Mouse (Mus musculus): ENCODE data around the gene Fbl. TPM values are rescaled to one million over a fixed set of nuclear protein-coding genes. Genes with fewer than 3 reads are reported as not detected.

The Fbl gene
- total and polyA plus RNA-seq, 2 experiments from 2014 or later = 6.6 to 51.3 TPM

- H3K27me3 ChIP-seq (ENCODE audit: control insufficient read depth, insufficient read depth, low read length) = no peaks in the 10 kb centered on the region
- 77% methylated on average over 5 of the region's 5 CpGs for WGBS
- H3K9ac ChIP-seq (replicated peaks; ENCODE audit: low read depth, low read length) = no peak overlapping the region
- no peaks in the 10 kb centered on the region for H3K4me1 ChIP-seq (ENCODE audit: control insufficient read depth, insufficient read depth)
- no peak overlapping the region for H3K27ac ChIP-seq (ENCODE audit: low read depth)
- H3K36me3 ChIP-seq (replicated peaks; ENCODE audit: control insufficient read depth, insufficient read depth, low read length) = peaks cover 3% of the 10 kb centered on the region; the same call in 1 of the 2 replicates
- no peaks in the 10 kb centered on the region for H3K9me3 ChIP-seq (replicated peaks; ENCODE audit: control insufficient read depth, low read length)
- ATAC-seq (ENCODE audit: insufficient read depth, low read depth) = no peak
- no peak for DNase-seq (ENCODE audit: low spot score)
- TF ChIP-seq CTCF (IDR thresholded peaks at IDR 0.05; ENCODE audit: low read depth) (no peak), EP300 (IDR thresholded peaks at IDR 0.05; ENCODE audit: low read depth) (no peak)
- no peak overlapping the region for H3K4me2 ChIP-seq (ENCODE audit: low read depth, low read length)
- no peak overlapping the region for H3K4me3 ChIP-seq (ENCODE audit: low read depth, low read length)
Observed at GRCm38 (mm10) chr7:28195414-28196098, 26.0 kb downstream of the Fbl start.

- H3K9ac ChIP-seq (replicated peaks; ENCODE audit: low read depth, low read length) = no peak overlapping the region
- H3K4me3 ChIP-seq (ENCODE audit: low read depth, low read length) = no peak overlapping the region
- WGBS = 78% methylated on average over 14 of the region's 14 CpGs
- DNase-seq (ENCODE audit: low spot score) = no peak
- H3K27ac ChIP-seq (ENCODE audit: low read depth) = no peak overlapping the region
- H3K27me3 ChIP-seq (ENCODE audit: control insufficient read depth, insufficient read depth, low read length) = no peaks in the 10 kb centered on the region
- no peak for TF ChIP-seq CTCF (IDR thresholded peaks at IDR 0.05; ENCODE audit: low read depth)
- no peak for TF ChIP-seq EP300 (IDR thresholded peaks at IDR 0.05; ENCODE audit: low read depth)
- H3K4me2 ChIP-seq (ENCODE audit: low read depth, low read length) = no peak overlapping the region
- H3K9me3 ChIP-seq (replicated peaks; ENCODE audit: control insufficient read depth, low read length) = no peaks in the 10 kb centered on the region
- ATAC-seq (ENCODE audit: insufficient read depth, low read depth) = no peak
- H3K4me1 ChIP-seq (ENCODE audit: control insufficient read depth, insufficient read depth) = no peaks in the 10 kb centered on the region
- no peaks in the 10 kb centered on the region; the same call in 1 of the 2 replicates for H3K36me3 ChIP-seq (replicated peaks; ENCODE audit: control insufficient read depth, insufficient read depth, low read length)
Observed at GRCm38 (mm10) chr7:28196528-28196927, 27.0 kb downstream of the Fbl start.

GRCm38 (mm10) chr7:28199054-28199453, 29.5 kb downstream of the Fbl start:
- TF ChIP-seq EP300 (IDR thresholded peaks at IDR 0.05; ENCODE audit: low read depth) = no peak
- no peak for TF ChIP-seq CTCF (IDR thresholded peaks at IDR 0.05; ENCODE audit: low read depth)
- H3K27ac ChIP-seq (ENCODE audit: low read depth) = no peak overlapping the region
- H3K9ac ChIP-seq (replicated peaks; ENCODE audit: low read depth, low read length) = no peak overlapping the region
- no peak overlapping the region for H3K4me3 ChIP-seq (ENCODE audit: low read depth, low read length)
- ATAC-seq (ENCODE audit: insufficient read depth, low read depth) = no peak
- WGBS = 61% methylated on average over 4 of the region's 4 CpGs
- no peaks in the 10 kb centered on the region for H3K27me3 ChIP-seq (ENCODE audit: control insufficient read depth, insufficient read depth, low read length)
- no peaks in the 10 kb centered on the region; the same call in 1 of the 2 replicates for H3K36me3 ChIP-seq (replicated peaks; ENCODE audit: control insufficient read depth, insufficient read depth, low read length)
- H3K4me1 ChIP-seq (ENCODE audit: control insufficient read depth, insufficient read depth) = no peaks in the 10 kb centered on the region
- no peaks in the 10 kb centered on the region for H3K9me3 ChIP-seq (replicated peaks; ENCODE audit: control insufficient read depth, low read length)
- no peak for DNase-seq (ENCODE audit: low spot score)
- H3K4me2 ChIP-seq (ENCODE audit: low read depth, low read length) = no peak overlapping the region

- Histone ChIP-seq H3K9ac (replicated peaks; ENCODE audit: low read depth, low read length) (no peak overlapping the region), H3K4me1 (ENCODE audit: control insufficient read depth, insufficient read depth) (no peaks in the 10 kb centered on the region), H3K36me3 (replicated peaks; ENCODE audit: control insufficient read depth, insufficient read depth, low read length) (no peaks in the 10 kb centered on the region), H3K27ac (ENCODE audit: low read depth) (no peak overlapping the region), H3K9me3 (replicated peaks; ENCODE audit: control insufficient read depth, low read length) (no peaks in the 10 kb centered on the region), H3K27me3 (ENCODE audit: control insufficient read depth, insufficient read depth, low read length) (no peaks in the 10 kb centered on the region; the same call in 1 of the 2 replicates), H3K4me3 (ENCODE audit: low read depth, low read length) (no peak overlapping the region), H3K4me2 (ENCODE audit: low read depth, low read length) (no peak overlapping the region)
- WGBS = 64% methylated on average over 19 of the region's 19 CpGs
- DNase-seq (ENCODE audit: low spot score) (no peak), ATAC-seq (ENCODE audit: insufficient read depth, low read depth) (no peak)
- TF ChIP-seq EP300 (IDR thresholded peaks at IDR 0.05; ENCODE audit: low read depth) = no peak
- no peak for TF ChIP-seq CTCF (IDR thresholded peaks at IDR 0.05; ENCODE audit: low read depth)
Observed at GRCm38 (mm10) chr7:28203207-28204108, 33.9 kb downstream of the Fbl start.

- Histone ChIP-seq H3K27me3 (ENCODE audit: control insufficient read depth, insufficient read depth, low read length) (no peaks in the 10 kb centered on the region; the same call in 1 of the 2 replicates), H3K4me3 (ENCODE audit: low read depth, low read length) (no peak overlapping the region), H3K36me3 (replicated peaks; ENCODE audit: control insufficient read depth, insufficient read depth, low read length) (no peaks in the 10 kb centered on the region), H3K9ac (replicated peaks; ENCODE audit: low read depth, low read length) (no peak overlapping the region), H3K27ac (ENCODE audit: low read depth) (no peak overlapping the region), H3K9me3 (replicated peaks; ENCODE audit: control insufficient read depth, low read length) (no peaks in the 10 kb centered on the region), H3K4me2 (ENCODE audit: low read depth, low read length) (no peak overlapping the region), H3K4me1 (ENCODE audit: control insufficient read depth, insufficient read depth) (no peaks in the 10 kb centered on the region)
- TF ChIP-seq CTCF (IDR thresholded peaks at IDR 0.05; ENCODE audit: low read depth) (no peak), EP300 (IDR thresholded peaks at IDR 0.05; ENCODE audit: low read depth) (no peak)
- WGBS = 58% methylated on average over 4 of the region's 4 CpGs
- ATAC-seq (ENCODE audit: insufficient read depth, low read depth) = no peak
- no peak for DNase-seq (ENCODE audit: low spot score)
Observed at GRCm38 (mm10) chr7:28206044-28206600, 36.6 kb downstream of the Fbl start.
